Mouse (Mus musculus) heart, embryonic 14.5 days (tissue): Measurements from ENCODE around the gene Cfd. TPM values are rescaled to one million over a fixed set of nuclear protein-coding genes. Genes with fewer than 3 reads are reported as not detected.

Source experiments
- ATAC-seq: fragments of 200-750 bp; cut with Nextera tagmentation; 2 replicates; pipeline ENCODE4 v1.8.0; 2017; ENCODE audit warnings: low read depth, moderate TSS enrichment; ENCODE audit not compliant: insufficient number of reproducible peaks, insufficient read depth, low FRiP score
- H3K27ac ChIP-seq, 2 experiments: fragments of 200-500 bp in 1 of 2; fragments of 300-500 bp in 1 of 2; sonication (generic) in 1 of 2; replicated peaks in 1 of 2; 2 replicates each; pipeline ENCODE4 v1.5.1; 2012 to 2014; ENCODE audit warnings: low read depth in 2 of 2, low read length in 2 of 2, control low read depth in 1 of 2, mild to moderate bottlenecking in 1 of 2, mixed read lengths in 1 of 2; ENCODE audit not compliant: control insufficient read depth in 1 of 2, insufficient read depth in 1 of 2
- H3K27me3 ChIP-seq: fragments of 300-500 bp; sonication (generic); 2 replicates; pipeline ENCODE4 v1.6.1; 2014; ENCODE audit warnings: mild to moderate bottlenecking, low read length, control low read depth; ENCODE audit not compliant: control insufficient read depth, insufficient read depth
- H3K36me3 ChIP-seq: fragments of 300-500 bp; sonication (generic); 2 replicates; pipeline ENCODE4 v1.6.1; 2014; ENCODE audit warnings: mild to moderate bottlenecking, control low read depth, low read length, mixed read lengths; ENCODE audit not compliant: control insufficient read depth, insufficient read depth
- H3K4me1 ChIP-seq, 2 experiments: fragments of 200-500 bp in 1 of 2; fragments of 300-500 bp in 1 of 2; sonication (generic) in 1 of 2; 2 replicates each; pipeline ENCODE4 v1.6.1; 2012 to 2014; ENCODE audit warnings: low read length in 2 of 2, control low read depth in 1 of 2, mixed read lengths in 1 of 2; ENCODE audit not compliant: control insufficient read depth in 2 of 2, insufficient read depth in 2 of 2
- H3K4me2 ChIP-seq: fragments of 300-500 bp; sonication (generic); 2 replicates; pipeline ENCODE4 v1.6.1; 2014; ENCODE audit warnings: mild to moderate bottlenecking, low read length
- H3K4me3 ChIP-seq, 2 experiments: fragments of 200-500 bp in 1 of 2; fragments of 300-500 bp in 1 of 2; sonication (generic) in 1 of 2; 2 replicates each; pipeline ENCODE4 v1.5.1; 2012 to 2014; ENCODE audit warnings: low read length in 2 of 2, mild to moderate bottlenecking in 2 of 2, control low read depth in 1 of 2, low read depth in 1 of 2, moderate library complexity in 1 of 2; ENCODE audit not compliant: control insufficient read depth in 1 of 2, insufficient read depth in 1 of 2
- H3K9ac ChIP-seq: fragments of 300-500 bp; sonication (generic); 2 replicates; pipeline ENCODE4 v1.6.1; 2014; ENCODE audit warnings: mild to moderate bottlenecking, low read length
- H3K9me3 ChIP-seq: fragments of 300-500 bp; sonication (generic); 2 replicates; pipeline ENCODE4 v1.6.1; 2016; ENCODE audit warnings: low read length, control low read depth; ENCODE audit not compliant: control insufficient read depth
- WGBS: fragments of 180-500 bp; shearing (Covaris S2); extraction: QIAGEN DNeasy Blood & Tissue Kit; methylation state at CpG from one replicate; pipeline ENCODE4 v1.1.7; 2014; 5-methylcytosine and 5-hydroxymethylcytosine counted together
- polyA plus RNA-seq: library from polyadenylated mRNA; unstranded; fragments of >200 nt; fragmentation: Nextera tagmentation; extraction: Ambion mirVana; gene quantifications from 2 replicates; pipeline ENCODE4 v1.2.1, GENCODE M21; 2014

Gene Cfd
- polyA plus RNA-seq, 1 experiment from 2014 or later: not detected

GRCm38 (mm10) chr10:79871845-79872244 is 18.8 kb upstream of the Cfd start:
- H3K9me3 ChIP-seq: no peaks in the 10 kb centered on the region
- peaks cover 4% of the 10 kb centered on the region; the same call in 1 of the 2 replicates for H3K27me3 ChIP-seq
- H3K9ac ChIP-seq: no peak overlapping the region
- no peak overlapping the region for H3K4me3 ChIP-seq
- peaks cover 0 to 7% of the 10 kb centered on the region in 2 experiments; a peak in 3 of 4 replicates for H3K4me1 ChIP-seq
- H3K36me3 ChIP-seq: no peaks in the 10 kb centered on the region
- ATAC-seq: no peak
- H3K27ac ChIP-seq: no peak overlapping the region
- H3K4me2 ChIP-seq: no peak overlapping the region
- 87% methylated on average over 8 of the region's 8 CpGs for WGBS

GRCm38 (mm10) chr10:79872862-79873261 is 17.8 kb upstream of the Cfd start:
- ATAC-seq: no peak
- no peak overlapping the region for H3K27ac ChIP-seq
- no peak overlapping the region for H3K4me3 ChIP-seq
- WGBS: 41% methylated on average over 3 of the region's 3 CpGs
- peaks cover 4% of the 10 kb centered on the region; the same call in 1 of the 2 replicates for H3K27me3 ChIP-seq
- no peak overlapping the region for H3K4me2 ChIP-seq
- no peaks in the 10 kb centered on the region for H3K36me3 ChIP-seq
- no peaks in the 10 kb centered on the region for H3K9me3 ChIP-seq
- peaks cover 0 to 7% of the 10 kb centered on the region in 2 experiments; a peak in 3 of 4 replicates for H3K4me1 ChIP-seq
- H3K9ac ChIP-seq: no peak overlapping the region

GRCm38 (mm10) chr10:79873313-79873712 is 17.3 kb upstream of the Cfd start:
- Histone ChIP-seq H3K4me2 (peak overlapping the region; percentile 99), H3K9me3 (no peaks in the 10 kb centered on the region), H3K4me1 (peaks cover 0 to 7% of the 10 kb centered on the region in 2 experiments; a peak in 3 of 4 replicates), H3K9ac (peak overlapping the region; percentile 79), H3K27ac (no peak overlapping the region), H3K36me3 (no peaks in the 10 kb centered on the region), H3K4me3 (peak overlapping the region; percentile 61 to 63; a peak in 3 of 4 replicates), H3K27me3 (peaks cover 4% of the 10 kb centered on the region; the same call in 1 of the 2 replicates)
- no peak for ATAC-seq
- WGBS: 11% methylated on average over 6 of the region's 6 CpGs

GRCm38 (mm10) chr10:79873715-79874289 is 16.9 kb upstream of the Cfd start:
- no peak for ATAC-seq
- Histone ChIP-seq H3K4me3 (peak overlapping the region; percentile 61 to 63), H3K36me3 (no peaks in the 10 kb centered on the region), H3K9ac (peak overlapping the region; percentile 79), H3K9me3 (no peaks in the 10 kb centered on the region), H3K27ac (no peak overlapping the region), H3K27me3 (peaks cover 4% of the 10 kb centered on the region; the same call in 1 of the 2 replicates), H3K4me1 (peaks cover 0 to 7% of the 10 kb centered on the region in 2 experiments; a peak in 3 of 4 replicates), H3K4me2 (peak overlapping the region; percentile 99)
- 4% methylated on average over 26 of the region's 26 CpGs for WGBS

GRCm38 (mm10) chr10:79874290-79874862 is 16.3 kb upstream of the Cfd start, which contains the start of the genes Prtn3 and Plppr3:
Gene Prtn3, plus strand, starts transcription at chr10:79874476.
Gene Plppr3, minus strand, starts transcription at chr10:79874634.
- WGBS: under 1% methylated on average over 56 of the region's 57 CpGs
- H3K4me3 ChIP-seq: peak within 1 kb of the TSS; percentile 61 to 63
- H3K27ac ChIP-seq: no peak within 1 kb of the TSS

GRCm38 (mm10) chr10:79877174-79877573 is 13.5 kb upstream of the Cfd start:
- no peaks in the 10 kb centered on the region for H3K36me3 ChIP-seq
- H3K27ac ChIP-seq: no peak overlapping the region
- H3K4me3 ChIP-seq: no peak overlapping the region
- no peak overlapping the region for H3K9ac ChIP-seq
- 36% methylated on average over 1 of the region's 1 CpGs for WGBS
- no peaks in the 10 kb centered on the region for H3K9me3 ChIP-seq
- H3K4me1 ChIP-seq: peaks cover 5 to 13% of the 10 kb centered on the region in 2 experiments; a peak in 3 of 4 replicates
- peaks cover 4% of the 10 kb centered on the region; the same call in 1 of the 2 replicates for H3K27me3 ChIP-seq
- H3K4me2 ChIP-seq: no peak overlapping the region
- ATAC-seq: no peak

More at GRCm38 (mm10) chr10:79874290-79874862, 16.3 kb upstream of the Cfd start, which contains the start of the genes Prtn3 and Plppr3:
- Histone ChIP-seq H3K27me3 (peaks cover 4% of the 10 kb centered on the region; the same call in 1 of the 2 replicates), H3K36me3 (no peaks in the 10 kb centered on the region), H3K4me2 (peak within 1 kb of the TSS; percentile 99), H3K4me1 (peaks cover 0 to 7% of the 10 kb centered on the region in 2 experiments; a peak in 3 of 4 replicates), H3K9me3 (no peaks in the 10 kb centered on the region), H3K9ac (peak within 1 kb of the TSS; percentile 79)
- ATAC-seq: peak; percentile 36; the same call in 1 of the 2 replicates

- WGBS: 57% methylated on average over 12 of the region's 12 CpGs
- Histone ChIP-seq H3K36me3 (no peaks in the 10 kb centered on the region), H3K9ac (no peak overlapping the region), H3K4me3 (no peak overlapping the region), H3K4me2 (no peak overlapping the region), H3K27me3 (peaks cover 7% of the 10 kb centered on the region), H3K4me1 (peaks cover 9 to 15% of the 10 kb centered on the region in 2 experiments), H3K9me3 (no peaks in the 10 kb centered on the region), H3K27ac (no peak overlapping the region)
- ATAC-seq: no peak
These were observed 12.9 kb upstream of the Cfd start for GRCm38 (mm10) chr10:79877757-79878156.
